Mouse (Mus musculus) myocyte (in vitro differentiated cells): ENCODE data around the gene Dlgap5.

Experiments used
- E2F4 ChIP-seq: IDR thresholded peaks from one replicate; pipeline ENCODE4 v1.6.1; 2011; ENCODE audit warnings: mild to moderate bottlenecking, control low read depth, moderate library complexity; ENCODE audit not compliant: insufficient read depth
- MYOG ChIP-seq, 3 experiments: IDR thresholded peaks; one replicate each; pipeline ENCODE4 v1.6.1; 2011; ENCODE audit warnings: control low read depth in 2 of 3, low read depth in 2 of 3, mild to moderate bottlenecking in 2 of 3; ENCODE audit not compliant: insufficient read length in 2 of 3, control insufficient read depth in 1 of 3, insufficient read depth in 1 of 3
- POLR2A ChIP-seq: IDR thresholded peaks from one replicate; pipeline ENCODE4 v1.6.1; 2011; ENCODE audit warnings: low read depth, mild to moderate bottlenecking, control low read depth, moderate library complexity; ENCODE audit not compliant: insufficient read length
- REST ChIP-seq: IDR thresholded peaks from one replicate; pipeline ENCODE4 v1.6.1; 2011; ENCODE audit warnings: mild to moderate bottlenecking, control low read depth, moderate library complexity; ENCODE audit not compliant: insufficient read depth, insufficient read length
- SRF ChIP-seq: IDR thresholded peaks from one replicate; pipeline ENCODE4 v1.6.1; 2011; ENCODE audit warnings: low read depth; ENCODE audit not compliant: control insufficient read depth, insufficient read length

GRCm38 (mm10) chr14:47378336-47378735, 39.9 kb downstream of the Dlgap5 start:
- TF ChIP-seq POLR2A: no peak
- no peak for TF ChIP-seq MYOG (IDR thresholded peaks at IDR 0.05; ENCODE audit: control insufficient read depth in 1 of 3, insufficient read depth in 1 of 3, insufficient read length in 2 of 3, low read depth in 2 of 3)
- no peak for TF ChIP-seq REST
- TF ChIP-seq E2F4: no peak
- no peak for TF ChIP-seq SRF
